Mouse (Mus musculus) C2C12 (cell line): ENCODE results near the gene Map6. TPM values are rescaled to one million over a fixed set of nuclear protein-coding genes. Genes with fewer than 3 reads are reported as not detected.
A peak's percentile ranks its signal among the peaks of the same experiment; 100 is the strongest.

Experiments used
- H3K27me3 ChIP-seq: one replicate; pipeline ENCODE4 v1.6.1; 2011; ENCODE audit not compliant: control insufficient read depth, insufficient read depth, insufficient read length
- H3K36me3 ChIP-seq: one replicate; pipeline ENCODE4 v1.6.1; 2011; ENCODE audit not compliant: control insufficient read depth, insufficient read depth
- H3K4me3 ChIP-seq: one replicate; pipeline ENCODE4 v1.5.1; 2011; ENCODE audit warnings: mild to moderate bottlenecking, control low read depth; ENCODE audit not compliant: poor library complexity, insufficient read depth, severe bottlenecking
- H3K79me2 ChIP-seq: one replicate; pipeline ENCODE4 v1.6.1; 2011; ENCODE audit not compliant: control insufficient read depth, insufficient read depth
- H3K79me3 ChIP-seq: one replicate; pipeline ENCODE4 v1.6.1; 2011; ENCODE audit warnings: low read depth, control low read depth
- H3ac ChIP-seq: one replicate; pipeline ENCODE3; 2011; ENCODE audit warnings: low read depth; ENCODE audit not compliant: control insufficient read depth, insufficient read length
- CEBPB ChIP-seq: IDR thresholded peaks from one replicate; pipeline ENCODE4 v1.6.1; 2011; ENCODE audit warnings: low read depth, mild to moderate bottlenecking, control low read depth, moderate library complexity
- CTCF ChIP-seq: IDR thresholded peaks from one replicate; pipeline ENCODE4 v1.5.1; 2011; ENCODE audit not compliant: control insufficient read depth, insufficient read depth, insufficient read length
- FOSL1 ChIP-seq: IDR thresholded peaks from one replicate; pipeline ENCODE4 v1.8.0; 2011; ENCODE audit warnings: mild to moderate bottlenecking, low read length; ENCODE audit not compliant: poor library complexity, insufficient read depth, severe bottlenecking
- MAX ChIP-seq: IDR thresholded peaks from one replicate; pipeline ENCODE4 v1.6.1; 2011; ENCODE audit warnings: mild to moderate bottlenecking, control low read depth
- MYOD1 ChIP-seq: IDR thresholded peaks from one replicate; pipeline ENCODE4 v1.6.1; 2011; ENCODE audit warnings: low read depth; ENCODE audit not compliant: control insufficient read depth, insufficient read length
- MYOG ChIP-seq: IDR thresholded peaks from one replicate; pipeline ENCODE4 v1.6.1; 2011; ENCODE audit not compliant: control insufficient read depth, insufficient read length; ENCODE audit errors: extremely low read depth
- USF1 ChIP-seq: IDR thresholded peaks from one replicate; pipeline ENCODE4 v1.6.1; 2011; ENCODE audit warnings: low read depth, mild to moderate bottlenecking, control low read depth, moderate library complexity
- polyA plus RNA-seq: library from polyadenylated mRNA; unstranded; fragments of >200 nt; fragmentation: generic; extraction: Trizol; gene quantifications from one replicate; pipeline ENCODE4 v1.2.1, GENCODE M21; 2012; ENCODE audit warnings: missing spikeins

Gene Map6
- polyA plus RNA-seq, 1 experiment: 39.2 TPM

DNA sequence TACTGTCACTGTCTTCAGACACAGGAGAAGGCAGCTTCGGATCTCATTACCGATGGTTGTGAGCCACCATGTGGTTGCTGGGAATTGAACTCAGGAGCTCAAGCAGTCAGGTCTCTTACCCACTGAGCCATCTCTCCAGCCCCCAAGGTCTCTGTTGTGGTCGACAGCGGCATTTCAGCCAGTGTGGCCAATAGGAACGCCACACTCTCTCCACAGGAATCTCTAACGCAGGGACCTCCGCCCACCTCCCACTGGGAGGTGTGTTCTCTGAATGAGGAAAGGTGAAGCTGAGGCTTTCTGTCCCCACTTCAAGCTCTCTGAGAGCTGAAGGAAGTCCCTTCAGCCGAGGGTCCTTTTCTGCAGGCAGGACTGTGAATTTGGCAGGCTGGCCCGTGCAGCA lies 16.9 kb upstream of the Map6 start:
- Histone ChIP-seq H3K4me3 (no peak overlapping the region), H3K79me2 (no peaks in the 10 kb centered on the region), H3K36me3 (no peaks in the 10 kb centered on the region), H3ac (no peak overlapping the region), H3K79me3 (no peaks in the 10 kb centered on the region), H3K27me3 (peaks cover 3% of the 10 kb centered on the region)
- TF ChIP-seq MAX: no peak
- no peak for TF ChIP-seq MYOG
- TF ChIP-seq FOSL1: no peak
- no peak for TF ChIP-seq CTCF
- no peak for TF ChIP-seq USF1
- no peak for TF ChIP-seq CEBPB
- no peak for TF ChIP-seq MYOD1

DNA sequence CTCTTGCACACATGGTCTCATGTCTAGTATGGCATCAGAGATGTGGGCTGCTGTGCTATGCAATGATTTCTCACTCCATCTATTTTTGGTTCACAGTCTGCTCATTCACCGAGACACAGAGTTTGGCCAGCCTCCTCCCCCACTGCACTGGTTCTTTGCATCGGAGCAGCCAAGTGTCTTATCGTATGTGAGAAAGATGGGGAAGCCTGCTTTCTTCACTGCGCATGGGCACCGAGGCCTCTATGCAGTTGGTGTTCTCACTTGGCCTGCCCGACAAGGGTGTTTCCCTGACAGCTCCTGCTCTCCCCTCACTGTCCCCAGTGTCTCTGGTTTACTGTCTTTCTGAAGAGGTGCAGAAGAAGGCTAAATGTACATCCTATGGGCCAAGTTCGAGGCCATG lies 12.2 kb upstream of the Map6 start:
- TF ChIP-seq MAX: no peak
- TF ChIP-seq FOSL1: no peak
- TF ChIP-seq USF1: no peak
- TF ChIP-seq MYOD1: no peak
- TF ChIP-seq CEBPB: no peak
- TF ChIP-seq MYOG: no peak
- no peak for TF ChIP-seq CTCF
- H3K36me3 ChIP-seq: no peaks in the 10 kb centered on the region
- no peak overlapping the region for H3ac ChIP-seq
- H3K79me2 ChIP-seq: no peaks in the 10 kb centered on the region
- H3K79me3 ChIP-seq: no peaks in the 10 kb centered on the region
- H3K4me3 ChIP-seq: no peak overlapping the region
- no peaks in the 10 kb centered on the region for H3K27me3 ChIP-seq

DNA sequence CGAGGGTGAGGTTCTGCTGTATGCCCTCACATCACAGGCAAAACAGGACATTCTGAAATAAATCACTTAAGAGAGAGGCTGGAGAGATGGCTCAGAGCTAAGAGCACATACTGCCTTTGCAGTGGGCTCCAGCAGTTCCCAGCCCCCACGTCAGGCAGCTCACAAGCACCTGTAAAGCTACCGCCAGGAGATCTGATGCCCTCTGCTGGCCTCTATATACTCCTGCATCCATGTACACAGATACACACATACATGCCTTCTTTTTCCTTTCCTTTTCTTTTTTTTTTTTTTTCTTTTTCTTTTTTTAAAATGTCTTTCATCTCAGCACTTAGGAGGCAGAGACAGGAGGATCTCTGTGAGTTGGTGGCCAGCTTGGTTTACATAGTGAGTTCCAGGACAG lies 5.3 kb upstream of the Map6 start:
- Histone ChIP-seq H3K79me2 (no peaks in the 10 kb centered on the region), H3K27me3 (no peaks in the 10 kb centered on the region), H3K36me3 (no peaks in the 10 kb centered on the region), H3K79me3 (no peaks in the 10 kb centered on the region), H3K4me3 (no peak overlapping the region), H3ac (no peak overlapping the region)
- TF ChIP-seq MAX: no peak
- TF ChIP-seq FOSL1: no peak
- no peak for TF ChIP-seq CEBPB
- no peak for TF ChIP-seq CTCF
- TF ChIP-seq USF1: no peak
- no peak for TF ChIP-seq MYOG
- TF ChIP-seq MYOD1: no peak

DNA sequence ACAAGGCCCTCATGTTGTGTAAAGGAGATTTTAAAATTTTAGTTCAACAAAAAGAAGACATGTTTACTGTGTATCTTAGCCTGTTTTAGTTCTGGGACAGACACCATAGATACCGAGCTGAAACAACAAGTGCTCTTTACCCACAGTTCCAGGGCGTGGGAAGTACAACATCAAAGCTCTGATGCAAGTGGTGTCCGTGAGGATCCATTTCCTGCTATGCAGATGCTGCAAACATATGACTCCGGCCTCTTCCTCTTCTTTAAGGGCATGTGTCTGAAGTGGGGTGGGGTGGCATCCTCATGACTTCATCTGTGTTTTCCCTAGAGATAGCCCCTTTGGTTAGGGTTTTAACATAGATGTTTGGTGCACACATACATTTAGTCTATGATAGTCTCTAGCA lies 3.7 kb upstream of the Map6 start:
- no peak for TF ChIP-seq CEBPB
- TF ChIP-seq USF1: no peak
- TF ChIP-seq FOSL1: no peak
- no peak for TF ChIP-seq CTCF
- TF ChIP-seq MYOD1: no peak
- no peak for TF ChIP-seq MAX
- no peak for TF ChIP-seq MYOG

DNA sequence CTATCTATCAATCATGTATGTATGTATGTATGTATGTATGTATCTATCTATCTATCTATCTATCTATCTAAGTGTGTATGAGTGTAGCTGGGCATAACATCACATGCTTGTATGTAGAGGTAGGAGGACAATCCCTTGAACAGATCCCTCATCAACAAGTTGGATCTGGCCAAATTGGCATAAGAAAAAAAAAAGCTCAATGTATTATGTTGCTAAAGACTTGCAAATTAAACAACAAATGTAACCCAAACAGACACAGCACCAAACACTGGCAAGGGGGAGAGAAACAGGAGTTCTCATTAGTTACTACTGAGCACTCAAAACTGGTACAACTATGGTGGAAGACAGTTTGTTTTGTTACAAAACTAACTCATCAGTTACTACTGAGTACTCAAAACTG lies 2.6 kb upstream of the Map6 start:
- Histone ChIP-seq H3K79me3 (peaks cover 1% of the 10 kb centered on the region), H3K4me3 (no peak overlapping the region), H3ac (no peak overlapping the region), H3K27me3 (no peaks in the 10 kb centered on the region), H3K36me3 (no peaks in the 10 kb centered on the region), H3K79me2 (peaks cover 12% of the 10 kb centered on the region)
- TF ChIP-seq FOSL1: no peak
- no peak for TF ChIP-seq CTCF
- TF ChIP-seq MYOD1: no peak
- TF ChIP-seq MAX: no peak
- TF ChIP-seq MYOG: no peak
- TF ChIP-seq CEBPB: no peak
- TF ChIP-seq USF1: no peak

More for the DNA sequence above, 3.7 kb upstream of the Map6 start:
- no peaks in the 10 kb centered on the region for H3K36me3 ChIP-seq
- H3ac ChIP-seq: no peak overlapping the region
- no peaks in the 10 kb centered on the region for H3K27me3 ChIP-seq
- peaks cover under 1% of the 10 kb centered on the region for H3K79me3 ChIP-seq
- no peak overlapping the region for H3K4me3 ChIP-seq
- H3K79me2 ChIP-seq: peaks cover under 1% of the 10 kb centered on the region

DNA sequence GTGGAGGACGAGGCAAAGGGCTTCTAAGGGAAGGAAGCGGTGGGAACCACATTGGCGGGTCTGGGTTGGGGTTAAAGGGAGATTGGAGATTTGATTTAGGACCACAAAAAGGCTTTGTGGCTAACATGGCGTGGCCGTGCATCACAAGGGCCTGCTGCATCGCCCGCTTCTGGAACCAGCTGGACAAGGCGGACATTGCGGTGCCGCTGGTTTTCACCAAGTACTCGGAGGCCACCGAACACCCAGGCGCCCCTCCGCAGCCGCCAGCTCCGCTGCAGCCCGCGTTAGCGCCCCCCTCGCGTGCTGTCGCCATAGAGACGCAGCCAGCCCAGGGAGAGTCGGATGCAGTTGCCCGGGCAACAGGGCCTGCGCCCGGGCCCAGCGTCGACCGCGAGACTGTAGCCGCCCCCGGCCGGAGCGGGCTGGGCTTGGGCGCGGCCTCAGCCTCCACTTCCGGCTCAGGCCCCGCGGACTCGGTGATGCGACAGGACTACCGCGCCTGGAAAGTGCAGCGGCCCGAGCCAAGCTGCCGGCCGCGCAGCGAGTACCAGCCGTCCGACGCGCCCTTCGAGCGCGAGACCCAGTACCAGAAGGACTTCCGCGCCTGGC lies 754 bp downstream of the Map6 start:
- Histone ChIP-seq H3K4me3 (peak overlapping the region; percentile 43), H3K79me2 (peaks cover 46% of the 10 kb centered on the region), H3K27me3 (no peaks in the 10 kb centered on the region), H3K79me3 (peaks cover 18% of the 10 kb centered on the region), H3ac (peak overlapping the region; percentile 64), H3K36me3 (no peaks in the 10 kb centered on the region)
- no peak for TF ChIP-seq CEBPB
- no peak for TF ChIP-seq MYOG
- no peak for TF ChIP-seq FOSL1
- TF ChIP-seq CTCF: no peak
- no peak for TF ChIP-seq USF1
- no peak for TF ChIP-seq MYOD1
- TF ChIP-seq MAX: no peak
